Comparison of ENCODE assay signal across 8 mouse cellular contexts in the genomic region with DNA sequence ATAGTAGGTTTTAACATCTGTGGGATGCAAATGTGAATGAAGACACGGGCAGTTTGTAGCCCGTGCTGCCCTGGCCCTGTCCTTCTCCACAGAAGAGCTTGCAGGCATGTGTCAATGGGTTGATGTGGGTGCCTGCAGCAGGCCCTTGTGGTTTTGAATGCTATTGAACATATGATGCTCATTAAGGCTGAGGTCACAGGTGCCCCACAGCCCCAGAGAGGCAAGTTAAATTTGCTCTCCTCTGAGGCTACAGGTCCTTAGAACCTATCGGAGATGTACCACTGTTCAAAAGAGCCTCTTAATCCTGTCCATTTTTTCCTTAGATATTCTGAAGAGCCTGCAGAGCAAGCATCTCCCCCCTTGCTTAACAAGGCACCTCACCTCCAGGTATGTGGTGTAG.
DNase-seq lines count a peak whose midpoint lies in the region; ATAC-seq and TF ChIP-seq lines count a peak whose summit lies in the region.

No protein-coding gene starts in this region.

- no peak overlapping the region for H3K4me3 ChIP-seq in heart, embryonic 12.5 days
- H3K4me3 ChIP-seq in forebrain, postnatal 0 days (ENCODE audit: low read depth, low read length) = no peak overlapping the region
- no peak overlapping the region for H3K4me3 ChIP-seq in limb, embryonic 15.5 days

- peak overlapping the region; percentile 45 for H3K4me2 ChIP-seq in heart, embryonic 12.5 days
- peak overlapping the region; percentile 19; the same call in 1 of the 2 replicates for H3K4me2 ChIP-seq in forebrain, postnatal 0 days (ENCODE audit: low read depth)
- H3K4me2 ChIP-seq in limb, embryonic 15.5 days = no peak overlapping the region

- no peak for DNase-seq in heart, postnatal 25 days (ENCODE audit: low spot score)
- peak; percentile 67 for DNase-seq in 3T3-L1 (ENCODE audit: low read depth, low spot score)
- DNase-seq in forebrain, postnatal 0 days = no peak
- DNase-seq in layer of hippocampus, adult 8-10 months (ENCODE audit: low spot score in 2 of 2) = no peak
- no peak for DNase-seq in natural killer cell, adult 2 months (ENCODE audit: low spot score in 2 of 2)

- no peaks in the 10 kb centered on the region for H3K27me3 ChIP-seq in heart, embryonic 12.5 days (replicated peaks)
- no peaks in the 10 kb centered on the region for H3K27me3 ChIP-seq in forebrain, postnatal 0 days (ENCODE audit: insufficient read depth, low read length)
- H3K27me3 ChIP-seq in limb, embryonic 15.5 days = no peaks in the 10 kb centered on the region

- H3K9ac ChIP-seq in heart, embryonic 12.5 days = no peak overlapping the region
- no peak overlapping the region for H3K9ac ChIP-seq in forebrain, postnatal 0 days
- H3K9ac ChIP-seq in limb, embryonic 15.5 days = no peak overlapping the region

- peak overlapping the region; percentile 36 for H3K27ac ChIP-seq in heart, embryonic 12.5 days (ENCODE audit: poor library complexity, severe bottlenecking)
- peak overlapping the region; percentile 88 for H3K27ac ChIP-seq in forebrain, postnatal 0 days (ENCODE audit: low read depth, low read length)
- peak overlapping the region; percentile 88 for H3K27ac ChIP-seq in limb, embryonic 15.5 days

- H3K9me3 ChIP-seq in heart, embryonic 12.5 days (replicated peaks) = no peaks in the 10 kb centered on the region
- no peaks in the 10 kb centered on the region for H3K9me3 ChIP-seq in forebrain, postnatal 0 days (ENCODE audit: low read length)
- no peaks in the 10 kb centered on the region for H3K9me3 ChIP-seq in limb, embryonic 15.5 days

- no peaks in the 10 kb centered on the region for H3K36me3 ChIP-seq in heart, embryonic 12.5 days
- no peaks in the 10 kb centered on the region for H3K36me3 ChIP-seq in forebrain, postnatal 0 days (ENCODE audit: insufficient read depth)
- no peaks in the 10 kb centered on the region for H3K36me3 ChIP-seq in limb, embryonic 15.5 days

- H3K4me1 ChIP-seq in heart, embryonic 12.5 days (replicated peaks) = peaks cover 35% of the 10 kb centered on the region
- peaks cover 21% of the 10 kb centered on the region for H3K4me1 ChIP-seq in forebrain, postnatal 0 days (ENCODE audit: insufficient read depth)
- H3K4me1 ChIP-seq in limb, embryonic 15.5 days = peaks cover 47% of the 10 kb centered on the region

- TF ChIP-seq CTCF in forebrain, postnatal 0 days (IDR thresholded peaks at IDR 0.05; ENCODE audit: low read depth) = no peak

- ATAC-seq in heart, embryonic 12.5 days (ENCODE audit: insufficient number of reproducible peaks, low FRiP score) = no peak
- ATAC-seq in forebrain, postnatal 0 days = peak; percentile 0; the same call in 1 of the 2 replicates
- no peak for ATAC-seq in limb, embryonic 15.5 days (ENCODE audit: insufficient number of reproducible peaks, low FRiP score, low TSS enrichment, low read depth)
- no peak for ATAC-seq in monocyte, adult 5-6 weeks (replicated peaks; ENCODE audit: insufficient number of reproducible peaks, low FRiP score, low TSS enrichment, poor library complexity, severe bottlenecking)

- intact Hi-C loops in heart, postnatal 25 days (cut with DNase I) = no loop called here

- WGBS in heart, embryonic 12.5 days = 77% methylated on average over 3 of the region's 3 CpGs
- 52% methylated on average over 3 of the region's 3 CpGs for WGBS in forebrain, postnatal 0 days
- whole genome bisulfite sequencing in limb, embryonic 15.5 days = 25% methylated on average over 3 of the region's 3 CpGs

Comparison
In these comparisons a context has a peak if more than half of its experiments do, and no peak if none do; other contexts are left out.
1. H3K27ac ChIP-seq: peak in every context shown above with its lines; median percentile 88 in forebrain, postnatal 0 days; 88 in limb, embryonic 15.5 days; 36 in heart, embryonic 12.5 days.